Mouse (Mus musculus) kidney, adult 18-20 months (tissue): ENCODE measurements at regions not wholly inside any gene's neighbourhood (a gene's known extent, or its start where the extent isn't known, plus 50 kb on each side); places are given as distances from the start of the nearest gene placed in this dataset.

Source experiments
- DNase-seq: peaks from one replicate; pipeline ENCODE4 v3.0.0; 2021

DNA sequence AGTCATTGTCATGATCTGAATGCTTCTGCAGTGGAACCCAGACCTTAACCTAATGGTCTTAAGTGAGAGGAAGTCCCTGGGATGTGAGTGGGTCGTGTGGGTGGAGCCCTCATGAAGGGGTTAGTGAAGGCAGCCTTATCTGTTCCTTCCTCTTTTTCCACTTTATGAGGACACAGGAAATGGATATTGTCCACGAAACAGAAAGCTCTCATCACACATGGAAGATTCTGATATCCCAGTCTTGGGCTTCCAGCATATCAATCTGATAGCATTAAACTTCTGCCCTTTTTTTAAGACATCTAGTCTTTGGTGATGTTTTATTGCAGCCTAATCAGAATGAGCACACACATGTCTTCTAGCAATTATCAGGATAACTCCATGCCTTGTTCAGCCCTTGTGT lies 164.0 kb downstream of the Mex3b start:
- DNase-seq: no peak

DNA sequence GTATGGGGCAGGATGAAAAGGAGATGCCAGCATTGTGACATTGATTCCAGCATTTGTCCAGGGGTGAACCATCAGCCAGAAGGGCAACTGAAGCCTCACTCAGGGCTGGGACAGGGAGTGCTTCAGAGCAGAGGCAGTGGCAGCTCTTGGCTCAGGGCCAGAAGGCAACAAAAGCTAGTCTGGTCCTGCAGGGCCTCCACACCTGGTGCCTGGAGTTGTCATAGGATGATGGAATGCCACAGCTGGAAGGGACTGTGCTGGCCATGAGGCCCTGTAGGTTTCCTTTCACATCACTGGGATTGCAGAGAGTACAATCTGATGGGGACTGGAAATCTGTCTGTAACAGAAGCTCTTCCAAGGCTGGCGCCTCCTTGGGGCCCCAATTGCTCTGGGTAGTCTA lies 164.9 kb downstream of the Mex3b start:
- no peak for DNase-seq

DNA sequence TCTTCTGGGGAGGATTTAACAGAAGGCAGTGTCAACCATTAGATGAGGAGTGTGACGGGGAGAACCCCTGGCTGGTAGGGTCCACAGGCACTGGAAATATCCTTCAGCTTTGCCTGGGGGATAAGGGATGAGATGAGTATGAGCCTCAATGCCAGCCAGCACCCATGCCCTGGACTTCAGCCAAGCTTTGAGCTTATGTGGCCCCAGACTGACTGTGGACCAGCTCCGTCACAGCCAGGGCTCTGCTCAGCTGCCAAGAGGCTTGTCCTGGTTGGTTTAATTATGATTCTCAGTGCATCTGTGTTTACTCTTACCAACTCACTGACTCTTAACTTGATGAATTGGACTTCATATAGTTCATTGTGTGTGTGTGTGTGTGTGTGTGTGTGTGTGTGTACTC lies 165.8 kb downstream of the Mex3b start:
- DNase-seq: no peak

- DNase-seq: no peak
These were observed 168.1 kb downstream of the Mex3b start for GRCm38 (mm10) chr7:83035190-83035589.

DNA sequence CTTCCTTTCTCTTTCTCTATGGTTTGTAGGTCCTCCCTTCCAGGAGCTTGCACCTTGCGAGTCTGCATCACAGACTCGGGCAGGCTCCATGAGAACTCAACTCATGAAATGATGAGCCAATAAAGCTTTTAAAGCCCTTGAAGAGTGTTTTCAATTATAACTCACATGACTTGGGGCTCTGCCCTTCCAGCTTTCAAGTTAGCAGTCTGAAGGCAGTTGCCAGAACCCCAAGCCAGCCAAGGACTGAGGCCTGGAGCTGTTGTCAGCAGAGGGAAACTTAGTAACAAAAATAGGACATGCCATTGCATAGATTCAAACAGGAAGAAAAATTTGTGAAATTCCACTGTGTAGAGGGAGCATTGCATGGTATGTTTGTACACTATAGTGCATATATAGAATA lies 169.3 kb downstream of the Mex3b start:
- DNase-seq: no peak

DNA sequence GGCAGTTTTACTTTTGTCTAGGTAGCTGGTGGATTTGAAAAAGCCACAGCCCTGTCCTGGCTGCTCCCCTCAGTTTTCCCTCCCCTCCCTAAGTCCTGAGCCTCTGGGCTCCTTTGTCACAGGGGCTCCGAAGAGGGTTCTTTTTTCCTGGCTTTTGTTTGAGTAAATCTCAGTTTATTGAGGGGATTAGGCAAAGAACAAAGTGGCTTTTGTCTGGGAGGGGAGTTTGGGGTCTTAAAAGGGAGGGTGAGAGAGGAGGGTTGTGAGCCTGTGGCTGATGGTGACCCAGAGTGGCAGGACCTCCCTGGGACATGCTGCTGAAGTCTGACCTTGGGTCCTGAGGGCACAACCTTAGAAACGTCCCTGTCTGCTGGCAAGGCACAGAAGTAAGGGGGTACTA lies 170.0 kb downstream of the Mex3b start:
- DNase-seq: no peak

DNA sequence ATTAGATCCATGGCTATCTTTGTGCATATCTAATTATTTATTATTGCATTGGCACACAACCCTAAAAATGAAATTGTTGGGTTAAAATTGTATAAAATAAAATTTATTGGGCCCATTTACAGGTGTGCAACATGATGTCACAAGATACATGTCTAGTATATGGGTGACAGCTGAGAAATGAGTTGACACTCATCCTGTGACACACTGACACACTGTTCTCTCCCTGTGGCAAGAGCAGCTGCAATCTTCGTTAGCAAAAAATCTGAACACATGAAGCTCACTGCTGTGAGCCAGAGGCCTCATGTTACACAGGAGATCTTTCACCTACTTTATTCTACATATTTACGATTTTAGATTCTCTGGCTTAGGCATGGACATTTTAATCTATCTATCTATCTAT lies 170.6 kb downstream of the Mex3b start:
- no peak for DNase-seq

DNA sequence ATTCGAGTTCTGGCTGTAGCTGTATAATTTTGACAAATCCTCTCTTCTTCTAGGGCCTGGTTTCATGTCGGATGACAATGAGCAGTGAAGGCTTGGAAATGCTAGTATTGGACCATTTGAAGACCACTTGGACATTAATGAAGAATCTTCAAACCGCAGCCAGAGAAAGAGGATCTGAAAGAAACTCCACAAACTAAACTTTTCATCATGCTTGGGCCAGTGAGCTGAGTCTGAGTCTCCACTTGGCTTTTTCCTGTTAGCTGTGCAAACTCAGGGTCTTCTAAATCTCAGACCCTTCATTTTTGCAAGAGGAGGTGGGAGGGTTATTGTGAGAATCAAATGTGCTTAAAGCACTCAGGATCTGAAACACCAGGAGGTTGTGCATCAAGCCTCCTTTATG lies 176.6 kb downstream of the Mex3b start:
- no peak for DNase-seq

- no peak for DNase-seq
These were observed 178.1 kb downstream of the Mex3b start for GRCm38 (mm10) chr7:83045266-83045665.

DNA sequence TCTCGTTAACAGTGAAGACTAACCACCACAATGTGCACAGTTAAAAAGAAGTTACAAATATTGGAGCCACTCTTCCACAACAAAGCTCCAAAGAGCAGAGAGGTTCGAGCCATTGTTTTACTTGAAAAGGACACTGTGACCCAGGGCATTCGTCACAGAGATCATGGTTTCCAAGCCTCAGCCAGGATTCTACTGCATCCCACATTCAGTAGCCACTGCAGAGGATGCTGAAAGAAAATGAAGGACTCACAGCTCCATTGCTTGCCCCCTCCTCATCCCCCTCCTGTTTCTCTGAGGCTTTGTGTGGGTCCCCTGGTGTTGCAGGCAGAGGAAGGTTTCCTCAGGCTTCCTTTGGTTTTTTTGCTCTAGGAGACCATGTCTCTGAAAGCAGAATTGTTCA lies 182.9 kb downstream of the Mex3b start:
- no peak for DNase-seq

DNA sequence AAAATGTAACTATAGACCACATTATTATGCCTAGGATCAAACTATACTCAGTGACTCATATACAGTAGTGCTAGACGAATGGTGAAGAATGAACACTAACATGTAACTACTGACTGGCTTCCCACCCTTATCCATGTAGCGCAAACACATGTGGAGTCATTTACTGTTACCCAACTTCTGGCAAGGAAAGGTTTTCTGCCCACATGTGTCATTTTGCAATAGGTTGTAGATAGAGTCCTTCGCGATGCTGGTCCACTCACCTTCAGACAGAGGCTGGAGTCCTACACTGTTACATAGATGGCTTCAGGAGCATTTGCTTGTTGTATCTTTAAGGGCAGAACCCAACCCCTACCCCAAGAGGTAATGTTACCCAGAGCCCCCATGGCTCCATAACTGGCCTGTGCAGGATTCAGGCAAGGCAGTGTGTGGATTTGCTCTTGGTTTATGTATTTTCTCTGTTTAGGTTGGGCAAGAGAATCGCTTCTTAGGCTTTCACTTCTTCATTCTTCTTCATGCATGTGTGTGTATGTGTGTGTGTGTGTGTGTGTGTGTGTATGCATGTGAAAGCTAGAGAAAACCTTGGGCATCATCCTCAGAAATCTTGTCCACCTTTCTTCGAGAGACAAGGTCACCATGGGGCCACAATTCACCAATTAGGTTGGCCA lies 183.8 kb downstream of the Mex3b start:
- DNase-seq: no peak

GRCm38 (mm10) chr7:83056101-83056935 lies 189.2 kb downstream of the Mex3b start:
- no peak for DNase-seq

- no peak for DNase-seq
These were observed 193.2 kb downstream of the Mex3b start for GRCm38 (mm10) chr7:83060318-83060717.

- DNase-seq: no peak
These were observed 193.6 kb downstream of the Mex3b start for GRCm38 (mm10) chr7:83060733-83061132.

DNA sequence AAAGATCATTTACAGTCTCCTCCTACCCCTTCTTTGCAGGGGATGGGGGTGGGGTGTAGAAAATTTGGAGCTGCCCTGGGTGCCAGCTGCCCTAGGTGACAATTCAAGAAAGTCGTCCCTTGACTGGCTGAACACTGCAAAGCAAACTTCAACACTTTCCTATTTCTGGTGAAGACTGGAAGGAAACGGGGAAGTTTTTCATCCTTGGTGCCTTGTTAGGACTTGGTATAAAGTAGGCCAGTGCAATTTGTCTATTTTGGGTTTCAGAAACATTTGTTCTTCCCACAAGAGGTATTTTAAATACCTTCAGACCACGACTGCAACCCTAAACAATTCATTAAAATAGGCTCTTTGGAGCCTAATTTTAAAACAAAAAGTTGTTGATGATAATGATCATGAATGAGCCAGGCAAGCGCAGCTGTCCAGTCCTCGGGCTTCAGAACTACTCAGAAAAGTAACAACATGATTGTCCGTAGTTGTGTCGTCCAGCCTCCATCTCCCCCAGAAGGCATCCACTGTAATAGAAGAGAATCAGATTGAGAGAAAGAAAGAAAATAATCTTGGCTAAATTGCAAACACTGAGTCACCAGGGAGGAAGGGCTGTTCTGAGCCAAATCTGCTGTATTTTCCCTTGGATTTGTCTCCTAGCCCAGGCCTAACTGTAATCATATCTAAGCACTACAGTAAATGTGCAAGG lies 194.2 kb downstream of the Mex3b start:
- no peak for DNase-seq

- no peak for DNase-seq
These were observed 194.9 kb downstream of the Mex3b start for GRCm38 (mm10) chr7:83061894-83062477.

DNA sequence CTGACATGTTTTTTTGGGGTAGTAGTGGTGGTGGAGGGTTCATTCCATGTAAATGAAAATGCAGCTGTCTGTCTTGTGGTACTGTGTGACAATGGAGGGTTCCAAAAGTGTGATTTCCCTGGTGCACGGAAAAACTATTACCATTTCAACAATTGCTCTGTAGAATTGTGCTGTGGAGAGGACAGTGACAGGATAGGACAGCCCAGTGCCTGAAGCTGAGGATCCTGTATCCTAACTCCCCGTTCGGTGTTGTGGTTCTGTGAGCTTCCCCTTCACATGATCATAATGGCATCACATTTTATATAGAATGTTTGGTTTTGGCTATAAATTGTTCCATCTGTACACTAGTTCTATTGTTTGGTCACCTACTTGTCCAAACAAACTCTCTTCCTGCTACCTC lies 196.4 kb downstream of the Mex3b start:
- DNase-seq: no peak

- DNase-seq: no peak
These were observed 198.2 kb downstream of the Mex3b start for GRCm38 (mm10) chr7:83065341-83065740.

DNA sequence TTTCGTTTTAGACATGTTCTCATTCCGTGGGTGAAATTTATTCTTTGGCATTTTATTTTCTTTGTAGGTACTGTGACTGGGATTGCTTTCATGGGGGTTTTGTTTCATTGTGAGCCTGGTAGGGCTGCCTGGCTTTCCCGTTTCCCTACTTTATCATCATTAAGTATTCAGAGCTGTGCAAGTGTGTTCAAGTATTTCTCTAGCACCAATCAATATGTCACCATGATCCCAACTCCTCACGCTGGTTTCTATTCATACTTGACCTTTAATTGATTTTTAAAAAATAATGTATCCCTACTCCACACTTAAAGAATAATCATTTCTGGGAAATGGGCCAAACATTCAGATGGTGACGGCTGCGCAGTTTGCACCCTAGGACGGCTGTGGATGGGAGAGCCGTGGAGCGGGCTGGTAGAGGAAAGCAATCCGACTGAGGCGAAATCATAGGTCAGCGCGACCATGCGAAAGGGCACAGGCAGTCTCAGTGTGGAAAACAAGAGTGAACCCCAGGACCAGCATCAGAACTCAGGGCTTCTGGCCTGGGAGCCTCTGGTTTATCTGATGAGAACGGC lies 207.4 kb downstream of the Mex3b start:
- no peak for DNase-seq

DNA sequence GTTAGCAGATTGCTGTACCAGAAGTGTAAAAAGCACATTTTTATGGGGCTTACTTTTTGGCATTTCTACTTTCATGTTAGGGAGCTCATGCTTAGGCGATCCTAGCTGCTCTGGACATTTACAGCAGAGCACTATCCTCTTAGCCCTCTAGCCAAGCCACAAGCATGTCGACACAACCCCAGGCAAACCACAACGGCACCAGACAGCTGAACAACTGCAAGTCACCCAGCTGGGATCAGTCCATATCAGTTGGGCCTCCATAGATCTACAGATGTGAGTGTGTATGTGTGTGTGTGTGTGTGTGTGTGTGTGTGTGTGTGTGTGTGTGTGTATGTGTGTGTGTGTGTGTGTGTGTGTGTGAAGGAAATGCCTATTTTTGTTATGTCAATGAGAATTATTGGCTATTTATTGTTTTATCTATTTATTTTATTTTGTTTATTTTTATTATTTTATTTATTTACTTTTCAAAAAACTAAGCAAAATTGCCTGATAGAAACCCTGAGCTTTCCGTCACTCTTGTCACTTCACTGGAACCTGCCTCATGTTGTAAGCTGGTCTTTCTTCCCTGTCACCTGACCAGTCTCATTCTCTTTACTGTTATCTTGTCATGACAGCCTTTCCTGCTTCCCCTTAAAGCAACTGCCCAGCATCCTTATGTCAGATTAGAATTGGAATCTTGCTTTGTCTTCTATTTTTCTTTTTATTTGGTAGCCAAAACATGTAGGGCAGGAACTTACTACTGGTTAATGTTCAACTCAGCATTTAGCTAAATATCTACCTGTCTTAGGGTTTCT lies 208.2 kb downstream of the Mex3b start:
- no peak for DNase-seq

- peak; percentile 28 for DNase-seq
These were observed 210.1 kb downstream of the Mex3b start for GRCm38 (mm10) chr7:83077035-83077918.
